Comparison of ENCODE assay signal across 23 mouse cellular contexts in the genomic region with DNA sequence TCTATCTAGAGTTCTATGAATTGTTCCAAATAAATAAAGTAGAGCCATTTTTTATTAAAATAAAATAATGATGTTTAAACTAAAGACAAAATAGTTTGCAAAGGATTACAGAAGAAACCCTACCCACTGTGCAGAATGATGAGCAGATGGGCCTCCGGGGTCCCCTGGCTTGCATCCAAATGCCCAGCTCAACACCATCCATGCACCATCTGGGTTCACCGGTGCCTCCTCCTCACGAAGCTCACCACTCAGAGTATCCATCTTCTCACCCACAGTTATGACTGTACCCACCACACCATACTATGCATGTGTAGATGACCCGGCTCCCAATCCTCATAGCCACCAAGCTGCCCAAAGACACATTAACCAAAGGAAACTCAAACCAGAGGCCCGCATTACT. TPM values are rescaled to one million over a fixed set of nuclear protein-coding genes. Genes with fewer than 3 reads are reported as not detected.
A peak's percentile ranks its signal among the peaks of the same experiment; 100 is the strongest.
DNase-seq lines count a peak whose midpoint lies in the region; ATAC-seq and TF ChIP-seq lines count a peak whose summit lies in the region.
"Had no signal": no experiment of that assay in that cellular context is flagged by ENCODE, and none has a peak within 500 bp of the region (broad histone marks: within the 10 kb centered on the region; RNA-seq: fewer than 3 reads in every experiment).

No protein-coding gene starts in this region.

- H3K9me3 ChIP-seq in megakaryocyte, embryonic 14.5 days = no peaks in the 10 kb centered on the region
- H3K9me3 ChIP-seq: limb, embryonic 12.5 days; liver, embryonic 13.5 days; lung, embryonic 15.5 days; midbrain, embryonic 12.5 days; neural tube, embryonic 12.5 days; stomach, embryonic 15.5 days had no signal

- no peak for ATAC-seq in megakaryocyte, adult 5-6 weeks (ENCODE audit: poor library complexity, severe bottlenecking)

- intact Hi-C loops in gastrocnemius, adult 2 months (cut with DNase I) = no loop called here
- intact Hi-C loops in gastrocnemius, postnatal 36 days (cut with DNase I) = no loop called here

- no peaks in the 10 kb centered on the region for H3K36me3 ChIP-seq in megakaryocyte, embryonic 14.5 days (replicated peaks; ENCODE audit: low read length)
- H3K36me3 ChIP-seq: limb, embryonic 12.5 days; liver, embryonic 13.5 days; lung, embryonic 15.5 days; midbrain, embryonic 12.5 days; neural tube, embryonic 12.5 days; stomach, embryonic 15.5 days had no signal

- no peak overlapping the region for H3K4me3 ChIP-seq in gastrocnemius, adult 2 months
- H3K4me3 ChIP-seq in megakaryocyte, embryonic 14.5 days (replicated peaks) = peak overlapping the region; percentile 25
- H3K4me3 ChIP-seq in cerebellum, adult 2 months (replicated peaks; ENCODE audit: insufficient read depth, low read depth, low read length) = no peak overlapping the region
- H3K4me3 ChIP-seq: limb, embryonic 12.5 days; liver, embryonic 13.5 days; lung, embryonic 15.5 days; midbrain, embryonic 12.5 days; neural tube, embryonic 12.5 days; stomach, embryonic 15.5 days had no signal

- TF ChIP-seq CTCF in gastrocnemius, adult 2 months (IDR thresholded peaks at IDR 0.05) = no peak
- TF ChIP-seq CTCF in cerebellum, adult 2 months (IDR thresholded peaks at IDR 0.05; ENCODE audit: borderline replicate concordance, insufficient read depth, low read depth, low read length) = no peak

- peaks cover 99% of the 10 kb centered on the region for H3K4me1 ChIP-seq in megakaryocyte, embryonic 14.5 days
- peaks cover 67% of the 10 kb centered on the region for H3K4me1 ChIP-seq in cerebellum, adult 2 months (ENCODE audit: control insufficient read depth, insufficient read depth, low read length)
- H3K4me1 ChIP-seq: limb, embryonic 12.5 days; midbrain, embryonic 12.5 days; neural tube, embryonic 12.5 days; stomach, embryonic 15.5 days had no signal

- WGBS in cerebellum, adult 2 months = 24% methylated on average over 5 of the region's 5 CpGs

- H3K27ac ChIP-seq in gastrocnemius, adult 2 months = peak overlapping the region; percentile 64
- H3K27ac ChIP-seq in cerebellum, adult 2 months (ENCODE audit: insufficient read depth, low read length) = peak overlapping the region; percentile 74
- H3K27ac ChIP-seq: limb, embryonic 12.5 days; liver, embryonic 13.5 days; lung, embryonic 15.5 days; midbrain, embryonic 12.5 days; neural tube, embryonic 12.5 days; stomach, embryonic 15.5 days had no signal

- peaks cover 15% of the 10 kb centered on the region for H3K27me3 ChIP-seq in megakaryocyte, embryonic 14.5 days (replicated peaks)
- H3K27me3 ChIP-seq in cerebellum, adult 2 months (ENCODE audit: control insufficient read depth, insufficient read depth, low read length) = no peaks in the 10 kb centered on the region
- H3K27me3 ChIP-seq: CH12.LX; limb, embryonic 12.5 days; liver, embryonic 13.5 days; lung, embryonic 15.5 days; midbrain, embryonic 12.5 days; neural tube, embryonic 12.5 days; stomach, embryonic 15.5 days had no signal

- TF ChIP-seq POLR2A in cerebellum, adult 2 months (IDR thresholded peaks at IDR 0.05; ENCODE audit: borderline replicate concordance, insufficient read depth, low read length) = no peak

- no peak for DNase-seq in gastrocnemius, adult 2 months
- DNase-seq in gastrocnemius, postnatal 36 days = no peak
- DNase-seq in cerebellum, adult 2 months = peak; percentile 59 to 71
- peak; percentile 55 to 64 for DNase-seq in cerebellum, postnatal 36 days
- no peak for DNase-seq in ovary, postnatal 36 days (ENCODE audit: low spot score)
- DNase-seq: adrenal gland, postnatal 25 days; gastrocnemius, postnatal 10 days; heart, adult 18-20 months; heart, postnatal 4 days; kidney, adult 8-10 months; kidney, postnatal 14 days; liver, embryonic 13.5 days; lung, postnatal 4 days; right cerebral cortex, postnatal 25 days; thymus, adult 2 months had no signal

RNA-seq across cellular contexts. Expression of a gene that starts 18.1 kb away (rescaled TPM):
- 1 to 10 TPM; 6.6 to 8.9 TPM for total RNA-seq in gastrocnemius, adult 2 months (2021)
- total RNA-seq in gastrocnemius, postnatal 36 days (2021) = 10 to 100 TPM in 1 of 2 experiments, 1 to 10 TPM in 1; 5.9 to 10.7 TPM
- polyA plus RNA-seq in megakaryocyte, embryonic 14.5 days (2012; ENCODE audit: insufficient read depth, low replicate concordance) = 0.65 and 1.6 TPM in 2 replicates
- total RNA-seq in megakaryocyte, adult 5-6 weeks (2015) = 0.02 and 0.05 TPM in 2 replicates
- 0.20 and 0.37 TPM in 2 replicates for total RNA-seq in megakaryocyte, adult 5-6 weeks (2017)
- polyA plus RNA-seq in cerebellum, adult 2 months (2012; rRNA removed) = 154 and 173 TPM in 2 replicates

Comparison
In these comparisons a context has a peak if more than half of its experiments do, and no peak if none do; other contexts are left out.
1. DNase-seq: peak in cerebellum, adult 2 months (2 of 2) and cerebellum, postnatal 36 days (2 of 2); none in gastrocnemius, adult 2 months (single experiment), gastrocnemius, postnatal 36 days (0 of 2) and ovary, postnatal 36 days (single experiment).
2. RNA of a gene that starts 18.1 kb away (total RNA-seq): 5.9 to 10.7 TPM in gastrocnemius, postnatal 36 days and 6.6 to 8.9 TPM in gastrocnemius, adult 2 months; 0.02 to 0.37 TPM in megakaryocyte, adult 5-6 weeks; every median in the first group is over 4 times any median in the second.